Mouse (Mus musculus) midbrain, embryonic 13.5 days (tissue): ENCODE measurements around the gene Nsd1. TPM values are rescaled to one million over a fixed set of nuclear protein-coding genes. Genes with fewer than 3 reads are reported as not detected.
A peak's percentile ranks its signal among the peaks of the same experiment; 100 is the strongest.

ENCODE experiments used
- ATAC-seq: fragments of 200-750 bp; cut with Nextera tagmentation; 2 replicates; pipeline ENCODE4 v1.8.0; 2017; ENCODE audit warnings: mild to moderate bottlenecking, moderate TSS enrichment, moderate library complexity
- H3K27ac ChIP-seq: fragments of 300-500 bp; sonication (generic); 2 replicates; pipeline ENCODE4 v1.5.1; 2015; ENCODE audit warnings: inconsistent platforms, mild to moderate bottlenecking, moderate library complexity
- H3K27me3 ChIP-seq: fragments of 300-500 bp; sonication (generic); 2 replicates; pipeline ENCODE4 v1.6.1; 2015; ENCODE audit warnings: mild to moderate bottlenecking, inconsistent platforms
- H3K36me3 ChIP-seq: fragments of 300-500 bp; sonication (generic); 2 replicates; pipeline ENCODE4 v1.6.1; 2015; ENCODE audit warnings: mild to moderate bottlenecking, inconsistent platforms
- H3K4me1 ChIP-seq: fragments of 300-500 bp; sonication (generic); replicated peaks from 2 replicates; pipeline ENCODE4 v1.6.1; 2015; ENCODE audit warnings: inconsistent platforms
- H3K4me2 ChIP-seq: fragments of 300-500 bp; sonication (generic); replicated peaks from 2 replicates; pipeline ENCODE4 v1.6.1; 2015; ENCODE audit warnings: moderate library complexity, mild to moderate bottlenecking, inconsistent platforms
- H3K4me3 ChIP-seq: fragments of 300-500 bp; sonication (generic); replicated peaks from 2 replicates; pipeline ENCODE4 v1.5.1; 2015; ENCODE audit warnings: mild to moderate bottlenecking, inconsistent platforms
- H3K9ac ChIP-seq: fragments of 300-500 bp; sonication (generic); replicated peaks from 2 replicates; pipeline ENCODE4 v1.6.1; 2015; ENCODE audit warnings: mild to moderate bottlenecking, inconsistent platforms
- H3K9me3 ChIP-seq: fragments of 300-500 bp; sonication (generic); 2 replicates; pipeline ENCODE4 v1.6.1; 2016; ENCODE audit warnings: mild to moderate bottlenecking, inconsistent platforms
- WGBS: fragments of 180-500 bp; shearing (Covaris S2); methylation state at CpG from one replicate; pipeline ENCODE4 v1.1.7; 2015; 5-methylcytosine and 5-hydroxymethylcytosine counted together
- polyA plus RNA-seq: library from polyadenylated mRNA; unstranded; fragments of >200 nt; fragmentation: Nextera tagmentation; extraction: Ambion mirVana; gene quantifications from 2 replicates; pipeline ENCODE4 v1.2.1, GENCODE M21; 2015

Gene Nsd1
- 75.1 and 81.5 TPM in 2 replicates for polyA plus RNA-seq

DNA sequence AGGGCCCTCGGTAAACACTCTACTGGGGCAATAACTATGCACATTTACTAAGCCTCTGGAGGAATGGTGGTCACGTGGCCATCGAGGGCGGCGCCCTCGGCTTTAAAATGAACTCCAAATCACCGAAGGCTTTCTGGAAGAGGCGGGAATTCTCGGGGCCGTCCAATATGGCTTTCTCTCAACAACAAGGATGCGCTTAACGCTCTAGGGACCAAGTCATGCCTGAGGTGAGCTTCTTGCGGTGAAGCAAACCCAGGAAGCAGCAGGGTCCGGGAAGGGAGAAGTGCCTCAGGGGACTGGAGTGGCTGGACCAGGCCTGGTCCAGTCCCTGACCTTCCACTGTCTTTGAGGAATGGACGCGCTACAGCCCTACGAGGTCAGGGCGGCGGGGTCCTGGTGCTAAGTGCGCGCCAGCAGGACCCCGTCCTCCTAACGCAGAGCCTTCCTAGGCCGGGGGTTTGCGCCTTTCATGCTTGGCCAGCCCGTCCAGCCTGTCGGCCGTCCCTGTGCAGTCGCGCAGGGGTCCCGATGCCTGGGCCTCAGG, at the start of gene Nsd1:
Nsd1 (plus strand) TSS at position 134 of the 544 bp plus-strand sequence.
- ATAC-seq = peak; percentile 25

DNA sequence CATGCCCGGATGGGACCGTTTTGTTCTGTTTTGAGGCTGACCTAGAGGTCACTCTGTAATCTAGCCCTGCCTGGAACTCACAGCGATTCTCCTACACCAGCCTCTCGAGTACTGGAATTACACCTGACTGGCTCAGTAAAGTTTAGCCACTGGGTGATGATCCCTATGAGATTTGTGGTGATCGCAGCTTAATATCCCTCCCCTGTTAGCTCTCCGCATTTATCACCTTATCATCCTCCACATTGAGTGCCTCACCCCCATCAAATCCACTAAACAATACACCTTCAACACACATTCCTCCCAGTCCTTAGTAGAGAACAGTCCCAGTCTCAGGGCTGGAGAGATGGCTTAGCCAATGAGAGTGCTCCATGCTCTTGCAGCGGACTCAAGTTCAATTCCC, 47.2 kb upstream of the Nsd1 start:
- ATAC-seq = no peak

More for the DNA sequence above, at the start of gene Nsd1:
- Histone ChIP-seq H3K36me3 (0 out of 2 replicates have a peak, but pooled peaks cover 5% of the 10 kb centered on the region), H3K9me3 (no peaks in the 10 kb centered on the region), H3K4me1 (peaks cover 36% of the 10 kb centered on the region), H3K27ac (peak within 1 kb of the TSS; percentile 99), H3K27me3 (0 out of 2 replicates have a peak, but pooled peaks cover 2% of the 10 kb centered on the region), H3K4me2 (peak within 1 kb of the TSS; percentile 90), H3K9ac (peak within 1 kb of the TSS; percentile 94), H3K4me3 (peak within 1 kb of the TSS; percentile 85)
- 12% methylated on average over 31 of the region's 31 CpGs for WGBS

DNA sequence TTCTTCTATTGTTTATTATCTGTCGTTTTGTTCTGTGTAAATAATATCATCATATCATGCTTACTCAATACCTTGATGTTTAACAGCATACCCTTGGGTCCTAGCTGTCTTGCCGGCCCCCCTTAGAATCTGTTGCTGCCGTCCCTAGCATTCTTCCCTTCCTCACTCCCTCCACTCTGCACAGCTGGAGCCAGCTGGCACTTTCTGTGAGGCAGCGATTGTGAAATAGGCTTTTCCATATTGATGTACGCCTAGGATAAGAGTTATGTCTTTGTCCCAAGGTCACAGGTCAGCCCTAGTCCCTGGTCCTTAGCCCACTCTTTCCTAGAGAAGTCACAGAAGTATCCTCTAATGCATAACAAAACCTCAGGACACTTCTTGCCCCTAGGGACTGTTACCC, 46.0 kb upstream of the Nsd1 start:
- H3K9ac ChIP-seq = no peak overlapping the region
- peaks cover 7% of the 10 kb centered on the region; the same call in 1 of the 2 replicates for H3K4me1 ChIP-seq
- no peaks in the 10 kb centered on the region for H3K36me3 ChIP-seq
- ATAC-seq = no peak
- 62% methylated on average over 5 of the region's 5 CpGs for WGBS
- H3K4me2 ChIP-seq = no peak overlapping the region
- H3K27me3 ChIP-seq = no peaks in the 10 kb centered on the region
- no peak overlapping the region for H3K27ac ChIP-seq
- no peaks in the 10 kb centered on the region for H3K9me3 ChIP-seq
- H3K4me3 ChIP-seq = no peak overlapping the region

More for the DNA sequence above, 47.2 kb upstream of the Nsd1 start:
- H3K36me3 ChIP-seq = no peaks in the 10 kb centered on the region
- 64% methylated on average over 7 of the region's 7 CpGs for WGBS
- no peaks in the 10 kb centered on the region for H3K4me1 ChIP-seq
- H3K4me3 ChIP-seq = no peak overlapping the region
- H3K27ac ChIP-seq = no peak overlapping the region
- H3K9me3 ChIP-seq = no peaks in the 10 kb centered on the region
- H3K4me2 ChIP-seq = no peak overlapping the region
- no peaks in the 10 kb centered on the region for H3K27me3 ChIP-seq
- no peak overlapping the region for H3K9ac ChIP-seq

DNA sequence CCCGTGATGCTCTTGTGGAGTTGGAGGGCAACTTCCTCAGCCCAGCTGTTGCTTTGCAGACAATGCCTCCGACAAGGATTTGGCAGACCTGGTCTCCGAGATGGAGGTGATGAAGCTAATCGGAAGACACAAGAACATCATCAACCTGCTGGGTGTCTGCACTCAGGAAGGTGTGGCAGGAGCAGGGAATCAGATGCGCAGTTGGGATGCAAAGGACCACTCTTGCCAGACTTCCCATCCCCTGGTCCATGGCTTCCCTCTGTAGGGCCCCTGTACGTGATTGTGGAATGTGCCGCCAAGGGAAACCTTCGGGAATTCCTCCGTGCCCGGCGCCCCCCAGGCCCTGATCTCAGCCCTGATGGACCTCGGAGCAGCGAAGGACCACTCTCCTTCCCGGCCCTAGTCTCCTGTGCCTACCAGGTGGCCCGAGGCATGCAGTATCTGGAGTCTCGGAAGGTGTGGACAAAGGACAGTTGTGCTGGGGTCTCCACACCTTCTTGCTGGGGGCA, 43.7 kb upstream of the Nsd1 start:
- no peak overlapping the region for H3K4me3 ChIP-seq
- no peak overlapping the region for H3K4me2 ChIP-seq
- no peak overlapping the region for H3K27ac ChIP-seq
- 93% methylated on average over 16 of the region's 16 CpGs for WGBS
- no peaks in the 10 kb centered on the region for H3K36me3 ChIP-seq
- no peaks in the 10 kb centered on the region for H3K9me3 ChIP-seq
- no peak overlapping the region for H3K9ac ChIP-seq
- H3K4me1 ChIP-seq = peaks cover 17% of the 10 kb centered on the region
- no peaks in the 10 kb centered on the region for H3K27me3 ChIP-seq
- ATAC-seq = no peak

DNA sequence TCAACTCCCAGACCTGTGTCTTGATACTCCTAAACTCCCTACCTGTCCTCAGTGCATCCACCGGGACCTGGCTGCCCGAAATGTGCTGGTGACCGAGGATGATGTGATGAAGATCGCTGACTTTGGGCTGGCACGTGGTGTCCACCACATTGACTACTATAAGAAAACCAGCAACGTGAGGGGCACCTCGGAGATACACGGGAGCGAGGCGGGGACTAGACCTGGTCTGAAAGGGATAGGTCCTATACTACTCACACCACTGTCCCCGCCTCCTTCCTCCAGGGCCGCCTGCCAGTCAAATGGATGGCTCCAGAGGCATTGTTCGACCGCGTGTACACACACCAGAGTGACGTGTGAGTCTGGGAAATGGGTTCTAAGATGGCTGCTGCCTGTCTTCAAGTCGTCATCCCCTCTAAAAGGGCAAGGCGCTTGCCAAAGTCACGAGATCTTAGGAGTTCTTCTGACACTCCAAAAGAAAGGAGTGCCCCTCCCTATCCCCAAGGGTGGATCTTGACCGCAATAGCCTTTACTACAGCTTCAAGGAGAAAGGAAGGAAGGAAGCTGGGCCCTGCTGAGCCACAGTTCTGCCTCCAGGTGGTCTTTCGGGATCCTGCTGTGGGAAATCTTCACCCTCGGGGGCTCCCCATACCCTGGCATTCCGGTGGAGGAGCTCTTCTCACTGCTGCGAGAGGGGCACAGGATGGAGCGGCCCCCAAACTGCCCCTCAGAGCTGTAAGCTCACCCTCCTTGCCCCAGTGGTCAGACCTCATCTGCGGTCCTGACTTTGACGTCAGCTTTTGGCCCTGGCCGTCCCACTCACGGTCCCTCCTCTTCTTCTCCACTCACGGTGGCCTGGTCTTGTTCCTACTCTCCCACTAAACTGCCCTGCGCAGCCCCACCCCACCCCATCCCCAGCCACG, 42.5 kb upstream of the Nsd1 start:
- 91% methylated on average over 32 of the region's 32 CpGs for WGBS

DNA sequence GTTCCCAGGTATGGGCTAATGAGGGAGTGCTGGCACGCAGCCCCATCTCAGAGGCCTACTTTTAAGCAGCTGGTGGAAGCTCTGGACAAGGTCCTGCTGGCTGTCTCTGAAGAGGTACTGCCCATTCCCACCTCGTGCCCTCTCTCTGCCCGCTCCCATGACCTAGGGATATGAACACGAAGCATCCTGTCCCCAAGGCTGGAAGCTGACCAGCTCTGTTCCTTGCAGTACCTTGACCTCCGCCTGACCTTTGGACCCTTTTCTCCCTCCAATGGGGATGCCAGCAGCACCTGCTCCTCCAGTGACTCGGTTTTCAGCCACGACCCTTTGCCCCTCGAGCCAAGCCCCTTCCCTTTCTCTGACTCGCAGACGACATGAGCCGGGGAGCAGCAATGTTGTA, 41.8 kb upstream of the Nsd1 start:
- Histone ChIP-seq H3K4me3 (no peak overlapping the region), H3K9me3 (no peaks in the 10 kb centered on the region), H3K27ac (no peak overlapping the region), H3K36me3 (no peaks in the 10 kb centered on the region), H3K27me3 (peaks cover 3% of the 10 kb centered on the region; the same call in 1 of the 2 replicates), H3K9ac (no peak overlapping the region), H3K4me2 (no peak overlapping the region), H3K4me1 (peaks cover 34% of the 10 kb centered on the region)
- 84% methylated on average over 11 of the region's 11 CpGs for WGBS
- ATAC-seq = no peak

More for the DNA sequence above, 42.5 kb upstream of the Nsd1 start:
- Histone ChIP-seq H3K27ac (no peak overlapping the region), H3K9ac (no peak overlapping the region), H3K4me1 (peaks cover 27% of the 10 kb centered on the region), H3K4me3 (no peak overlapping the region), H3K4me2 (no peak overlapping the region), H3K9me3 (no peaks in the 10 kb centered on the region), H3K27me3 (peaks cover 3% of the 10 kb centered on the region; the same call in 1 of the 2 replicates), H3K36me3 (no peaks in the 10 kb centered on the region)
- no peak for ATAC-seq

DNA sequence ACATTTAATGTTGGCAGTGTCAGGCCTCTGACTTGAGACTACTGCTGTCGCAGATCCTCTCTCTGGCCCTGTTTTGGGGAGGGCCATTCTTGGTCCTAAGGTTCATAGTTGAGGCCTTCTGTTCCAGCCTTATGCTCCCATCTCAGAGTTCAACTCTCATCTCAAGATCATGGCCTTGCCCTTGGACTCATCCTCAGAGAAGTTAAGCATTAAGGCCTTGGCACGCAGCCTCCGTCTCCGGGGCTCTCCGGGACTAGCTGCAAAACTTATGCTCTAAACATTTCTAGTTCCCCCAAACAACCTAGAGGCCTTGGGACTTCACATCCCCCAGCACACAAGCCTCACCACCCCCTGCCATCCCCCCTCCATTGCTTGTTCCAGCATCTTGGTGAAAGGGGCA, 41.3 kb upstream of the Nsd1 start:
- Histone ChIP-seq H3K36me3 (no peaks in the 10 kb centered on the region), H3K27me3 (peaks cover 3% of the 10 kb centered on the region; the same call in 1 of the 2 replicates), H3K9ac (0 out of 2 replicates have a peak overlapping the region, but pooled peaks have one; percentile 4), H3K4me1 (peaks cover 34% of the 10 kb centered on the region), H3K4me3 (no peak overlapping the region), H3K9me3 (no peaks in the 10 kb centered on the region), H3K4me2 (no peak overlapping the region), H3K27ac (peak overlapping the region; percentile 49; the same call in 1 of the 2 replicates)
- whole genome bisulfite sequencing = 98% methylated on average over 5 of the region's 5 CpGs
- no peak for ATAC-seq

DNA sequence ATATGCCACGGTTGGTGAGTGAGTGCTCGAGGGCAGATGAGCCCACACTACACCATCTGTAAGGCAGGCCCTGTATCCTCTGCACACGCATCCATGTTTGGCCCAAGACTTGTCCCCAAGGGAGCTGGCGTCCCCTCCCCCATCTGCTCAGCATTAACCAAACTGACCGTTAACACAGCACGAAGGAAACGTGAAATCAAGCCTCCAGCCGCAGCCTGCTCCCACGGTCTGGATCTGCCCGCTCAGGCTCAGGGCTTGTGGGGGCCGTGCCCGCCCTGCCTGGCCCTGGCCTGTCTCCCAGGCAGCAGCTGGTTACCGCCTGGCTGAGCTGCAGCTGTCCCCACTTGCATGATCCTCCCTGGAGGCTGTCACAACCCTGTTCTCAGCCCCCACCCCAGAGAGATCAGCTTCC, 40.6 kb upstream of the Nsd1 start:
- Histone ChIP-seq H3K27me3 (peaks cover 3% of the 10 kb centered on the region; the same call in 1 of the 2 replicates), H3K4me3 (no peak overlapping the region), H3K9ac (peak overlapping the region; percentile 4; the same call in 1 of the 2 replicates), H3K4me2 (no peak overlapping the region), H3K27ac (peak overlapping the region; percentile 49), H3K36me3 (no peaks in the 10 kb centered on the region), H3K4me1 (peaks cover 34% of the 10 kb centered on the region), H3K9me3 (no peaks in the 10 kb centered on the region)
- peak; percentile 86 for ATAC-seq
- WGBS = 39% methylated on average over 13 of the region's 13 CpGs

DNA sequence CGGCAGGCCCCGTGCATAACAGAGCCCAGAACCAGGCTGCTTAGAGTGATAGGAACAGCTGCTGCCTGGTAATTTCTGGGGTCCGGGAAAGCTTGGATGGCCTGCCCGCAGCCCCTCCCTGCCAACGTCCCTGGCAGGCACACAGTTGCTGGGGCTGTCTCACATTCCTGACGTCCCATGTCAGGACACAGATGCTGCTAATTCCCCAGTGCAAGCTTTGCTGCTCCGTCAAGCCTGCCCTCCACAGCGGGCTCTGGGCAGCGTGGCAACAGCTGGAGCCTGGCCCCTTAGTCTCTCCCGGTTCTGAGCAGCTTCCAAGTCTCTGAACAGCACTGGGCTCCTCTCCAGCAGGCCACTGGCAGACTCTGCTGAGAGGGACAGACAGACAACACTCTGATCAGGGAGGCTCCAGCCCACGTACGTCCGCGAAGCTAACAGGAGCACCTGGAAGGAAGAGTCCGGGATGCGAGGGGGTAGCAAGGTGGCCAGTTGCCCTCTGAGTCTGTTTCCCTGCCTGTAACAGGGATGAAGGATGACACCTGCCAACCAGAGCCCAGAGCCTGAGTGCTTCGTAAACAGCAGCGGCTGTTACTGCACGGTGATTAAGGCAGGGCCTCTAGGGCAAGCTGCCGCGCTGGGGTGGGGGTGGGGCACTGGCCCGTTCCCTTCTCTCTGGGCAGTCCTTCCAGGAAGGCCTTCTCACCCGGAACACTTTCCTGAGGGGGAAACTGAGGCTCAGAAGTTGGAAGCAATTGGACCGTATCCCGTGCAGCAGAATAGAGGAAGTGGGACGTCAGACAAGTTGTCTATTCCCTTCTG, 37.9 kb upstream of the Nsd1 start:
- Histone ChIP-seq H3K9me3 (no peaks in the 10 kb centered on the region), H3K27me3 (peaks cover 3% of the 10 kb centered on the region; the same call in 1 of the 2 replicates), H3K4me1 (peaks cover 34% of the 10 kb centered on the region), H3K4me3 (no peak overlapping the region; the same call in 1 of the 2 replicates), H3K4me2 (peak overlapping the region; percentile 43), H3K27ac (peak overlapping the region; percentile 84), H3K9ac (peak overlapping the region; percentile 53), H3K36me3 (no peaks in the 10 kb centered on the region)
- peak; percentile 71 for ATAC-seq
- WGBS = 17% methylated on average over 26 of the region's 26 CpGs

DNA sequence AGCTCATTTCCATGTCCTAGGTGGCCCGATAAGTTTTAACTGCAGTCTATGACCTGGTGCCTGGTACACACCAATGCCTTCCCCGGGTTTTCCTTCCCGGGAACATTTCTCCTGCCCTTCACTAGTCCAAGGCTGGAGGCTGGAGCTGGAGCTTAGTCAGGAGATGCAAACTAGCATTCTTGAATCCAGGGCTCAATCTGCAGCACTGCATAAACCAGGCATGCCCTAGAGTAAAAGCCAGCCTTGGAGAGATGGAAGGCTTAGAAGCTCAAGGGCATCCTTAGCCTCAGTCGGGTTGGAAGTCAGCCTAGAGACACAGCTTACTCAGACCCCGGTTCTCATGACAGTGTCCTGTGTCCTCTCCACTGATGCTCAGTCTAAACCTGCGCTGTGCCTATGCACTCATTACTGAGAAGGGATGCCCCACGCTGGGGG, 37.2 kb upstream of the Nsd1 start:
- Histone ChIP-seq H3K9ac (no peak overlapping the region), H3K27me3 (peaks cover 3% of the 10 kb centered on the region; the same call in 1 of the 2 replicates), H3K4me1 (peaks cover 34% of the 10 kb centered on the region), H3K4me2 (peak overlapping the region; percentile 43; the same call in 1 of the 2 replicates), H3K27ac (peak overlapping the region; percentile 84), H3K4me3 (no peak overlapping the region), H3K9me3 (no peaks in the 10 kb centered on the region), H3K36me3 (no peaks in the 10 kb centered on the region)
- WGBS = 46% methylated on average over 7 of the region's 7 CpGs
- no peak for ATAC-seq

DNA sequence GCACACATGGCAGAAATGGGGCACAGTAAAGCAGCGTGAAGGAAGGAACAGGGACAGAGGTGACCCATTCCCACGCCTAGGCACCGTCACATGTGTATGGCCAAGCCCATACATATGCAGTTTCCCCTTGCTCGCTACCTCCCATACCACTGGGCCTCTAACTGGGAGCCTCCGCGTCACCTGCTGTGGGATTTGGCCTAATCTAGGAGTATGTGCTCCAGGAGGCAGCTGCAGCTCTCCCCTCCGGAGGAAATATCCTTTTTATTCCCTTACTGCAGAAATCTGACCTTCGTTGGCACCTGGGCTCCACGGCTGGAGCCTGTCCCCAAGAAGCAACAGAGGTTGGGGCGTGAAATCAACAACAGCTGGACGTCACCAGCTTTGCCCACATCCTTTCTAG, 35.2 kb upstream of the Nsd1 start:
- Histone ChIP-seq H3K4me3 (no peak overlapping the region), H3K9me3 (no peaks in the 10 kb centered on the region)
- 78% methylated on average over 11 of the region's 11 CpGs for WGBS

More for the DNA sequence above, 35.2 kb upstream of the Nsd1 start:
- H3K27me3 ChIP-seq = peaks cover 3% of the 10 kb centered on the region; the same call in 1 of the 2 replicates
- no peak overlapping the region for H3K27ac ChIP-seq
- ATAC-seq = no peak
- peaks cover 19% of the 10 kb centered on the region for H3K4me1 ChIP-seq
- no peak overlapping the region for H3K9ac ChIP-seq
- no peak overlapping the region for H3K4me2 ChIP-seq
- H3K36me3 ChIP-seq = no peaks in the 10 kb centered on the region
